Mouse (Mus musculus) yolk sac, embryonic 10.5 days (tissue): ENCODE data around the gene Zbtb25.

Experiments used
- DNase-seq: peaks from one replicate; pipeline ENCODE4 v3.0.0-alpha.2; 2017; ENCODE audit warnings: low spot score

Zbtb25 gene

DNA sequence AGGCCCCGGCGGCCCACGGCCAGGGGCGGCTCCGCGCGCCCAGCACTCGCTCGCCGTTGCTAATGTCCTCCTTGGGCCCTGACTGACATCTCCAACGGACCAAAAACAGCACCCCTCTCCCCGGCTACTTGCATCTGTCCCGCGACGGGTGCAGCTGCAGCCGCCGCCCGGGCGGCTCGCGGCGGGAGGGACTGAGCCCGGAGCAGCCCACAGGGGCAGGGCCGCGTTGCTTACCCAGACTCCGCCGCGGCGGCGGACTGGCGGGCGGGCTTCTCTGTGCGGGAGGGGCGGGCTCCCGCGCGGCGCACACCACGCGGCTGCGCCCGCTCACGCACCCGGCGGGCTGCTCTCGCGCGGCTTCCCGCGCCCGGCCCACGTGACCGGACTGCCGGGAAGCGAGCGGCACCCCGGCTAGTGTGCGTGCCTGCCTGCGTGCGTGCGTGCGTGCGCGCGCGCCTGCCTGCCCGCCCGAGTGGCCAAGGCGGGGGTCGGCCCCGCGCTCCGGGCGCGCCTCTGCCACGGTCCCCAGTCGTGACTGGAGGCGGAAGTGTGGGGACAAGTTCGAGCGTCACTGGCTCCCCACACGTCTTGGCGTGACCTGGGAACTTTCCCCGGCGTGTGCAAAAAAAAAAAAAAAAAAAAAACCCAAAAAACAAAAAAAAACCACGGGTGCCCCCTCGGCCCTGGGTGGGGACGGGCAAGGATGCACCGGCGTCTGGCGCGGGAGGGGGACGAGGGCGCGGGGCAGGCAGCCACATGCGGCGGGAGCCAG, at the start of gene Zbtb25:
Zbtb25 (minus strand) TSS at position 397 of the 772 bp plus-strand sequence.
- DNase-seq: peak; percentile 85

DNA sequence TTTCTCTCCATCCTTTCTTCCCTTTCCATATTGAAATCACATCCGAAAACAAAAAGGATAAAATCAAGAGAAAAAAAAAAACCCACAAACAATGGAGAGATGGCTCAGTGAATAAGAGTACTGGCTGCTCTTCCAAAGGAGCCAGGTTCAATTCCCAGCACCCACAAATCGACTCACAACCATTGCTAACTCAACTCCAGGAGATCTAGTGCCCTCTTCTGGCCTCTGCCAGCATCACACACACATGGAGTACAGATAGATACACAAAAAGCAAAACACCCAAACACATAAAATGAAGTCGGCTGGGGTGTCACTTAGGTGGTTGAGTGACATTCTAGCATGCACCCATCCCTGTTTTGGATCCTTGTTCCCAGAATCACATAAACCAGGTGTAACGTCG, 48.9 kb upstream of the Zbtb25 start:
- DNase-seq: no peak

DNA sequence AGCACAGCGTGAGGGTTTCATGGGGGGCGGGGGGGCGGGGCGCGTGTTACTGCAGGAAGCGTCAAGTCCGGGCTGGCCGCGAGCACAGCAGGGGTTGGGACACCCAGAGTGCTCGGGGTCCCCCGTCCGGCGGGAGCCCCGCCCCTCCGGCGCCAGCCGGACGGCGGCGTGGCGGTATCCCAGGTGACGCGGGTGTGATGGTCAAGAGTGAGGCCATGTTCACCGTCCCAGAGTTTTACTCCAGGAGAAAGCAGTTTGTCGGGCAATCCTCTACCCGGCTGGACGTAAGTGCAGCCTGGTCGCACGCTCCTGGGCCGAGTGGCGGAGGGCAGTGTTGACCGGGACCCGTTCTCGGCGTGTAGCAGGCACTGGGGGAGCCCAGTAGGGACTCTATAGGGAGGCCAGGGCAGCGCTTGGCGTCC, 48.0 kb upstream of the Zbtb25 start, which contains the start of gene Ppp1r36:
Ppp1r36 (plus strand) TSS at position 106 of the 422 bp plus-strand sequence.
- DNase-seq: peak; percentile 38

DNA sequence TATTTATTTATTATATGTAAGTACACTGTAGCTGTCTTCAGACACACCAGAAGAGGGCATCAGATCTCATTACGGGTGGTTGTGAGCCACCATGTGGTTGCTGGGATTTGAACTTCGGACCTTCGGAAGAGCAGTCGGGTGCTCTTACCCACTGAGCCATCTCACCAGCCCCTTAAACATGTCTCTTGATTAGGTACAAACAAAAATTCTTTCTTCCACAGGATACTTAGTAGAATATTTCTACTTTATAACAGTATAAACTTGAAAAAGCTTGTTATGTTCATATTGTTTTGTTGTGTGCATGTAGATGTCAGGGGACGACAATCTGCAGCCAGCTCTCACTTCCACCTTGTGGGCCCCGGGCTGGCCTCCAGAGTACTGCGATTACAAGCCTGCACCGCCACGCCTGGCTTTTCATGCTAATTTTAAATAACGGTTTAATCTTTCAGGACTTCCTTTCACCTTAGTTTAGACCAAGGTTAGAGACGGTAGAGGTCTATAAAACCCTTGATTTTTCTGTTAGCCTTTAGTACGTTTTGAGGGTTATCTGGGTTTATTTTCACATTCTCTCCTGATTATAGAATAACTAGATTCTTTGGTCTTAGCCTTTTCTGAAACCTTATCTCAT, 46.1 kb upstream of the Zbtb25 start:
- no peak for DNase-seq

DNA sequence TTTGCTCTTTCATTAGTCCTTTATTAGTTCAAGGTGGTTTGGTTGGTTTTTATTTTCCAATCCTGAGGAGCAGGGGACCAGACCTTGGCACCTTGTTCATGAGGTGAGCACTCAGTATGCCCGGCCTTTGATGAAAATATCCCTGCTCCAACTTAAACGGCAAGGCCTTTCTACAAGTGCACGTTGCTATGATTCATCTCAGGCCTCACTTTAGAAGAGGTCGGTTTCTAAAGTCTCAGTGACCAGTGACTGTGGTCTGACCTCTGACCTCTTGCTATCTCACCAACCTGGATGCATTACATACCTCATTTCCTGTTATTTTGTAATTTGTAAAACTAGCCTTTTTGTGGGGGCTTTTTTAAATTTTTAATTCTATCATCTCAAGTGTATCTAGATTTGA, 39.8 kb upstream of the Zbtb25 start:
- no peak for DNase-seq

DNA sequence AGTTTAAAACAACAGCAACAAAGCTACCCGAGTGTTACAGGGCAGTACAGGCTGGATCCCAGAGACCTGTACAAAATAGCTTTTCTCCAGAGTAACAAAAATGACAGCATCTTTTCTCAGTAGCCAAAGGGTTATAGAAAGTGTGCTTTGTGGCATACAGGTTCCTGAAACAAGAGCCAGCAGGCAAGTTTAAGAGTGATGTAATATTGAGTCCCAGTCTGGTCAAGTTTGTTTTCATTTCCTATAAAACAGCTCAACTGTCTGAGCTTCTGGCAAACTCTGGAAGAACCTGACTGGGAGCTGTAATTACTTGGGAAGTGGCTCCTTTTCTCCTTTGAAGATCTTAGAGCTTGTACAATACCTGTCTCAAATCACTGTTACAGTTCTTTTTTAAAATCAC, 37.8 kb upstream of the Zbtb25 start:
- no peak for DNase-seq

- DNase-seq: no peak
These were observed 36.6 kb upstream of the Zbtb25 start for GRCm38 (mm10) chr12:76405971-76406370.

DNA sequence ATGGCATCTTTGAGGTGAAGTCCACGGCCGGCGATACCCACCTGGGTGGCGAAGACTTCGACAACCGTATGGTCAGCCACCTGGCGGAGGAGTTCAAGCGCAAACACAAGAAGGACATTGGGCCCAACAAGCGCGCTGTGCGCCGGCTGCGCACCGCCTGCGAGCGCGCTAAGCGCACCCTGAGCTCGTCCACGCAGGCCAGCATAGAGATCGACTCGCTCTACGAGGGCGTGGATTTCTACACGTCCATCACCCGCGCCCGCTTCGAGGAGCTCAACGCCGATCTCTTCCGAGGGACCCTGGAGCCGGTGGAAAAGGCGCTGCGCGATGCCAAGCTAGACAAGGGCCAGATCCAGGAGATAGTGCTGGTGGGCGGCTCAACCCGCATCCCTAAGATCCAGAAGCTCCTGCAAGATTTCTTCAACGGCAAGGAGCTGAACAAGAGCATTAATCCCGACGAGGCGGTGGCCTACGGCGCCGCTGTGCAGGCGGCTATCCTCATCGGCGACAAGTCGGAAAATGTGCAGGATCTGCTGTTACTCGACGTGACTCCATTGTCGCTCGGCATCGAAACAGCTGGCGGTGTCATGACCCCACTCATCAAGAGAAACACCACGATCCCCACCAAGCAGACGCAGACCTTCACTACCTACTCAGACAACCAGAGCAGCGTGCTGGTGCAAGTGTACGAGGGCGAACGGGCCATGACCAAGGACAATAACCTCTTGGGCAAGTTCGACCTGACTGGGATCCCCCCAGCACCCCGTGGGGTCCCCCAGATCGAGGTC, 36.0 kb upstream of the Zbtb25 start:
- peak; percentile 19 for DNase-seq

GRCm38 (mm10) chr12:76404836-76405182, 35.4 kb upstream of the Zbtb25 start:
- no peak for DNase-seq

- DNase-seq: peak; percentile 99
These were observed 34.6 kb upstream of the Zbtb25 start, which contains the start of gene Hspa2 for GRCm38 (mm10) chr12:76403886-76404537. TSS of gene Hspa2 (plus strand) at chr12:76404176.

- peak; percentile 94 for DNase-seq
These were observed 33.8 kb upstream of the Zbtb25 start for GRCm38 (mm10) chr12:76402991-76403885.

DNA sequence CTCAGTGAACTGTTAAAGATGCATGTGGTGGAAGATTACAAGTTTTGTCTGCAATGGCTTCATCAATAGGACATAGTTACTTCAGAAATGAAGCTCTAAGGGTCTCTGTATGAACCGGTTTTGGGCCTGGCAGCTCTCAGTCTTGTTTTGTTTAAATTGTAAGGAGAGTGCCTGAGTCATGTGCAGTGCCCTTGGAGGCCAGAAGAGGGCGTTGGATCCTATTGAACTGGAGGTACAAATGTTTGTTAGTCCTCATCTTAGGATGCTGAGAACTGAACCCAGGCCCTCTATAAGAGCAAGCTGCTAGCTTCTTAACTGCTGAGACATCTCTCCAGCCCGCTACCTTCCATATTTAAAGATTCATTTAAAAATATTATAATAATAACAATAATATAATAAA, 32.3 kb upstream of the Zbtb25 start:
- DNase-seq: no peak

GRCm38 (mm10) chr12:76397281-76397680, 27.9 kb upstream of the Zbtb25 start:
- no peak for DNase-seq

- no peak for DNase-seq
These were observed 23.6 kb upstream of the Zbtb25 start for GRCm38 (mm10) chr12:76392979-76393378.

DNA sequence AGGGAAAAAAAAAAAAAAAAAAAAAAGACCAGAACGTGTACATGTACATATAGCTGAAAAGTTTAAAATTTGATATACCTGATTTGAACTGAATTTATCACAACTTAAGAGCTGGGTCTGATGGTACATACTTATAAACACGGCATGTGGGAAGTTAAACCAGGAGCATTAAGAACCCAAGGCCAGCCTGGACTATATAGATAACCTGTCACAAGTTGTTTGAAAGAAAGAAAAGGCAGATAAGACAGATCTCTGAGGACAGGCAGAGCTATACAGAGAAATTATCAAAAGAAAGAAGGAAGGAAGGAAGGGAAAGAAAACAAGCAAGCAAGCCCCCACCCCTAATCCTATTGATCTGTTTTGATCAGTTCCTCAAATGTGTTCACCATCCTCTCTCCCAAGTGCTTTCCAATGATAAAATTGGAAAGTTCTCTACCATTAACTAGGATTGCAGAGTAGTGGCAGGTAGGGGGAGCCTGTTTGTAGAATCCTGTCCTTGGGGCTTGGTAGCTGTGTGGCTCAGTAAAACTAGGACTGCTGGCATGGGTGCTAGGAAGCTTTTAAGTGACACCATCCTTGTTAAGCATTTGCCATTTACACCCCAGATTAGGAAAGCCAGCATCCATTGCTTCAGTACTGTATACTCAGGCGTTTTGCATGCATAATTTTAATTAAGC, 22.3 kb upstream of the Zbtb25 start:
- DNase-seq: no peak

- no peak for DNase-seq
These were observed 19.4 kb upstream of the Zbtb25 start for GRCm38 (mm10) chr12:76388794-76389193.

DNA sequence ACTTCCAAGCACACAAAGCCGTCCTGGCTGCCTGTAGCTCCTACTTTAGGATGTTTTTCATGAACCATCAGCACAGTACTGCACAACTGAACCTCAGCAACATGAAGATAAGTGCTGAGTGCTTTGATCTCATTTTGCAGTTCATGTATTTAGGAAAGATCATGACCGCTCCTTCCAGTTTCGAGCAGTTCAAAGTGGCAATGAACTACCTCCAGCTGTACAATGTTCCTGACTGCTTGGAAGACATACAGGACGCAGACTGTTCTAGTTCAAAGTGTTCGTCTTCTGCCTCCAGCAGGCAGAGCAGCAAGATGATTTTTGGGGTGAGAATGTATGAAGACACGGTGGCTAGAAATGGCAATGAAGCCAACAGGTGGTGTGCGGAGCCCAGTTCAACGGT, 15.9 kb upstream of the Zbtb25 start:
- no peak for DNase-seq

GRCm38 (mm10) chr12:76380151-76380550, 10.7 kb upstream of the Zbtb25 start:
- DNase-seq: peak; percentile 53

DNA sequence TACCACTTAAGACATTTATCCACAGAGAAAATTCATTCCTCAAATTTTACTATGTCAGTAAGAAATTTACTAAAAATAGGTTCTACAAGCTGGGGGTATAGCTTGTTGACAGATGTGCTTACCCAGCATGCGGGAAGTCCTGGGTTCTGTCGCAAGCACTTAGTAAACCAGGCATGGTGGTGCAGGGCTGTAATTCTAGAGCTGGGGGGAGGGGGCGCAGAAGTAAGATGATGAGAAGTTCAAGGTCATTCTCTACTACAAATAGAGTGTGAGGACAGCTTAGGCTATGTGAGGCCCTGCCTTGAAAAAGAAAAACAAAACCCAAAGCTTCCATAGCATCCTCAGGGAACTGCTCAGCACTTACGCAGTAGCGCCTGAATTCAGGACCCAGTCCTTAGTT, 9.2 kb upstream of the Zbtb25 start:
- no peak for DNase-seq

- no peak for DNase-seq
These were observed 8.3 kb upstream of the Zbtb25 start for GRCm38 (mm10) chr12:76377726-76378125.

GRCm38 (mm10) chr12:76377059-76377458, 7.7 kb upstream of the Zbtb25 start:
- no peak for DNase-seq
